ENCODE assay signal across 9 mouse cellular contexts in genomic region chr11:120515611-120516010, GRCm38 (mm10). TPM values are rescaled to one million over a fixed set of nuclear protein-coding genes. Genes with fewer than 3 reads are reported as not detected.
DNase-seq lines count a peak whose midpoint lies in the region; ATAC-seq lines count a peak whose summit lies in the region.
"Had no signal": no experiment of that assay in that cellular context is flagged by ENCODE, and none has a peak within 500 bp of the region (broad histone marks: within the 10 kb centered on the region; RNA-seq: fewer than 3 reads in every experiment).

No protein-coding gene starts in this region.

- no peaks in the 10 kb centered on the region for H3K36me3 ChIP-seq in hindbrain, embryonic 11.5 days (ENCODE audit: control insufficient read depth, insufficient read depth, low read length)
- H3K36me3 ChIP-seq in lung, embryonic 16.5 days (ENCODE audit: control insufficient read depth, insufficient read depth, low read length): no peaks in the 10 kb centered on the region

- H3K4me2 ChIP-seq in hindbrain, embryonic 11.5 days (replicated peaks; ENCODE audit: low read depth, low read length): no peak overlapping the region
- no peak overlapping the region for H3K4me2 ChIP-seq in lung, embryonic 16.5 days (ENCODE audit: low read depth, low read length)

- H3K27me3 ChIP-seq in hindbrain, embryonic 11.5 days (ENCODE audit: control insufficient read depth, insufficient read depth, low read length): no peaks in the 10 kb centered on the region
- H3K27me3 ChIP-seq in lung, embryonic 16.5 days (ENCODE audit: control insufficient read depth, insufficient read depth, low read depth, low read length): no peaks in the 10 kb centered on the region; the same call in 1 of the 2 replicates

- H3K4me1 ChIP-seq in hindbrain, embryonic 11.5 days (replicated peaks; ENCODE audit: control insufficient read depth, insufficient read depth, low read length): 0 out of 2 replicates have a peak, but pooled peaks cover 2% of the 10 kb centered on the region
- H3K4me1 ChIP-seq in lung, embryonic 16.5 days (replicated peaks; ENCODE audit: control insufficient read depth, insufficient read depth, low read length): peaks cover 14% of the 10 kb centered on the region

- no peak overlapping the region for H3K27ac ChIP-seq in hindbrain, embryonic 11.5 days (ENCODE audit: low read depth, low read length)
- no peak overlapping the region for H3K27ac ChIP-seq in lung, embryonic 16.5 days (ENCODE audit: low read length)

- no peaks in the 10 kb centered on the region for H3K9me3 ChIP-seq in hindbrain, embryonic 11.5 days (ENCODE audit: control insufficient read depth, low read length)
- no peaks in the 10 kb centered on the region for H3K9me3 ChIP-seq in lung, embryonic 16.5 days (ENCODE audit: control insufficient read depth, low read length)

- 19% methylated on average over 17 of the region's 17 CpGs for WGBS in hindbrain, embryonic 11.5 days
- WGBS in lung, embryonic 16.5 days: 18% methylated on average over 17 of the region's 17 CpGs

- no peak overlapping the region for H3K9ac ChIP-seq in hindbrain, embryonic 11.5 days (ENCODE audit: low read depth, low read length)
- H3K9ac ChIP-seq in lung, embryonic 16.5 days (ENCODE audit: low read length): no peak overlapping the region

- ATAC-seq in hindbrain, embryonic 11.5 days (ENCODE audit: low FRiP score): peak; percentile 68; the same call in 1 of the 2 replicates
- ATAC-seq in lung, embryonic 16.5 days (ENCODE audit: low read depth): peak; percentile 62; the same call in 1 of the 2 replicates

- peak; percentile 69 for DNase-seq in Muller cell, postnatal 12 days (ENCODE audit: inconsistent ontology term)
- DNase-seq in cerebellum, adult 9-10 months: peak; percentile 93
- DNase-seq in frontal cortex, adult 2 months (ENCODE audit: extremely low spot score in 1 of 2, low spot score in 1 of 2): peak; percentile 36 to 94
- peak; percentile 95 for DNase-seq in hindbrain, embryonic 11.5 days (ENCODE audit: low spot score)
- peak; percentile 95 to 96 for DNase-seq in layer of hippocampus, postnatal 10 days (ENCODE audit: low spot score in 2 of 2)
- peak; percentile 86 for DNase-seq in ovary, postnatal 36 days (ENCODE audit: low spot score)
- peak; percentile 86 for DNase-seq in thymus, postnatal 14 days

- no peak overlapping the region for H3K4me3 ChIP-seq in hindbrain, embryonic 11.5 days (ENCODE audit: low read depth, low read length)
- no peak overlapping the region for H3K4me3 ChIP-seq in lung, embryonic 16.5 days (ENCODE audit: low read length)
- H3K4me3 ChIP-seq: myocyte had no signal

RNA-seq across cellular contexts. Expression of gene Gcgr, which starts 14.9 kb away (rescaled TPM):
- polyA plus RNA-seq in frontal cortex, adult 2 months (2012; rRNA removed): 0.42 and 0.54 TPM in 2 replicates
- polyA plus RNA-seq in hindbrain, embryonic 11.5 days (2014; fragmentation: Nextera tagmentation; extraction: Ambion mirVana): 0.31 and 0.56 TPM in 2 replicates
- under 1 TPM in 1 of 2 experiments, not detected in 1; 0.18 TPM for total RNA-seq in layer of hippocampus, postnatal 10 days (2021)
- 1.4 and 1.7 TPM in 2 replicates for polyA plus RNA-seq in lung, embryonic 16.5 days (2015; fragmentation: Nextera tagmentation; extraction: Ambion mirVana)

RNA-seq across cellular contexts. Expression of gene Slc25a10, which starts 24.0 kb away (rescaled TPM):
- polyA plus RNA-seq in frontal cortex, adult 2 months (2012; rRNA removed): 30.6 and 35.8 TPM in 2 replicates
- 35.2 and 35.4 TPM in 2 replicates for polyA plus RNA-seq in hindbrain, embryonic 11.5 days (2014; fragmentation: Nextera tagmentation; extraction: Ambion mirVana)
- 10 to 100 TPM; 24.5 to 25.8 TPM for total RNA-seq in layer of hippocampus, postnatal 10 days (2021)
- 72.5 and 73.8 TPM in 2 replicates for polyA plus RNA-seq in lung, embryonic 16.5 days (2015; fragmentation: Nextera tagmentation; extraction: Ambion mirVana)

RNA-seq across cellular contexts. Expression of gene Mrpl12, which starts 31.2 kb away (rescaled TPM):
- 94.2 TPM in 2 replicates for polyA plus RNA-seq in frontal cortex, adult 2 months (2012; rRNA removed)
- 139 and 141 TPM in 2 replicates for polyA plus RNA-seq in hindbrain, embryonic 11.5 days (2014; fragmentation: Nextera tagmentation; extraction: Ambion mirVana)
- total RNA-seq in layer of hippocampus, postnatal 10 days (2021): 10 to 100 TPM; 76.4 to 82.3 TPM
- polyA plus RNA-seq in lung, embryonic 16.5 days (2015; fragmentation: Nextera tagmentation; extraction: Ambion mirVana): 113 and 117 TPM in 2 replicates

RNA-seq across cellular contexts. Expression of gene Mcrip1, which starts 33.9 kb away (rescaled TPM):
- 153 and 174 TPM in 2 replicates for polyA plus RNA-seq in frontal cortex, adult 2 months (2012; rRNA removed)
- polyA plus RNA-seq in hindbrain, embryonic 11.5 days (2014; fragmentation: Nextera tagmentation; extraction: Ambion mirVana): 245 and 256 TPM in 2 replicates
- 100 to 1,000 TPM in 1 of 2 experiments, 10 to 100 TPM in 1; 95.4 to 107 TPM for total RNA-seq in layer of hippocampus, postnatal 10 days (2021)
- 184 and 200 TPM in 2 replicates for polyA plus RNA-seq in lung, embryonic 16.5 days (2015; fragmentation: Nextera tagmentation; extraction: Ambion mirVana)

RNA-seq across cellular contexts. Expression of gene Ppp1r27, which starts 35.3 kb away (rescaled TPM):
- polyA plus RNA-seq in frontal cortex, adult 2 months (2012; rRNA removed): not detected in 2 replicates
- polyA plus RNA-seq in hindbrain, embryonic 11.5 days (2014; fragmentation: Nextera tagmentation; extraction: Ambion mirVana): not detected in 2 replicates
- total RNA-seq in layer of hippocampus, postnatal 10 days (2021): not detected
- polyA plus RNA-seq in lung, embryonic 16.5 days (2015; fragmentation: Nextera tagmentation; extraction: Ambion mirVana): 0.95 and 2.6 TPM in 2 replicates
